Mouse (Mus musculus) gastrocnemius, adult 2 months (tissue): ENCODE measurements around the gene Pknox2. TPM values are rescaled to one million over a fixed set of nuclear protein-coding genes. Genes with fewer than 3 reads are reported as not detected.

Experiments
- DNase-seq: peaks from one replicate; pipeline ENCODE4 v3.0.0; 2022
- H3K27ac ChIP-seq: fragments of 200-600 bp; 2 replicates; pipeline ENCODE4 v1.8.1; 2022; ENCODE audit warnings: mild to moderate bottlenecking
- H3K4me3 ChIP-seq: fragments of 200-600 bp; 2 replicates; pipeline ENCODE4 v1.8.1; 2022; ENCODE audit warnings: mild to moderate bottlenecking, moderate library complexity
- CTCF ChIP-seq: fragments of 200-600 bp; IDR thresholded peaks from 2 replicates; pipeline ENCODE4 v1.8.1; 2022; ENCODE audit warnings: antibody characterized with exemption, mild to moderate bottlenecking, moderate library complexity
- intact Hi-C: fragments of 180-260 bp; cut with DNase I; formaldehyde crosslinking; loops from one replicate; pipeline ENCODE4 v1.15.1; 2025
- long read RNA-seq, 2 experiments: library from polyadenylated mRNA; stranded (forward); transcript quantifications; one replicate each; pipeline ENCODE4 v2.0.0; 2021
- total RNA-seq, 2 experiments: library from RNA; stranded (reverse); gene quantifications; 2 replicates each; pipeline ENCODE4 v1.2.3; 2021

Pknox2 gene
- 10 to 100 TPM; 35.4 to 40.7 TPM for total RNA-seq
- long read RNA-seq, experiment 1, transcript Pknox2-201 (13 exons, 3,632 nt): major isoform, 5 of 16 reads
- long read RNA-seq, experiment 1, partial matches to known transcripts: 7 of 16 reads
- long read RNA-seq, experiment 1, other reads (novel, unspliced or antisense): 4 of 16 reads
- long read RNA-seq, experiment 2, partial matches to known transcripts: 2 of 7 reads
- long read RNA-seq, experiment 2, other reads (novel, unspliced or antisense): 1 of 7 reads

GRCm38 (mm10) chr9:37147359-37147685 is at the start of gene Pknox2:
Gene Pknox2, minus strand, starts transcription at chr9:37147407.
- DNase-seq: peak; percentile 91
- peak; percentile 68 for TF ChIP-seq CTCF
- Histone ChIP-seq H3K4me3 (peak within 1 kb of the TSS; percentile 77), H3K27ac (peak within 1 kb of the TSS; percentile 99)
- intact Hi-C loops: loop anchor here (1.0 to 5.0 kb wide), 3 partner anchors 177 to 250 kb away; no protein-coding TSS in a partner anchor

DNA sequence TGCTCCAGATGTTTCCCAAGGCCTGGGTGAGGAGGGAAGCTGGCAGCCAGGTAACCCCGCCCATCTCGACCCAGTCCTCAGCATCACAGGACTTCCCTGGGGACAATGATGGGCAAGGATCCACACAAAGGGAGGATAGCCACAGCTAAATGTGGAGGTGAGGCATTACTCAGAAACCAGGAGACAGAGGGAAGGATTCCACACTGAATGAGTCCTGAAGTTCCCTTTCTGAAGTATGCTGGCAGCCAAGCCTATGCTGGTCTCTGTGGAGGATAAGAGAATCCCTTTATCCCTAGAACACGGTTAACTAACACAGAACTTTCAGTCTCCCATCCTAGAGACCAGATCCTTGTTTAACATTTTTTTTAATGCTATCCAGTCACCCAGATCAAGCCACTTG is 40.8 kb upstream of the Pknox2 start:
- intact Hi-C loops: no loop called here

DNA sequence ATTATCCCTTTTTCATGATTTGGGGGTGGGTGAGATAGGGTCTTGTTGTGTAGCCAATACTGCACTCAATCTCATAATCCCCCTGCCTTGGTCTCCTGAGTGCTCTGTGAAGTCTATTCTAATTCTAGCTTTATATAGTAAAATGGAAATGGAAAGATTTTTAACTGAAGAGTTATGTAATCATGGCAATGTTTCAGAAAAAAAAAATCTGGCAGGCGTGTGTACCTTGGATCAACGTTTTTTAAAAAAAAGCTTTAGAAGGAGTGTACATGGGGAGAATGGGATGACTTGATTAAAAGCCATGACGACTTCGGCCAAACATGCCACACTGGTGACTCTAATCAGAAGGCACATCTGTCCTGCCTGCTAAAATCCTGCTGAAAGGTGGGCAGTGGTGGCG is 40.2 kb upstream of the Pknox2 start:
- DNase-seq: no peak
- TF ChIP-seq CTCF: no peak
- H3K27ac ChIP-seq: no peak overlapping the region
- intact Hi-C loops: no loop called here
- H3K4me3 ChIP-seq: no peak overlapping the region

More for the DNA sequence above, 40.8 kb upstream of the Pknox2 start:
- no peak for DNase-seq
- Histone ChIP-seq H3K4me3 (no peak overlapping the region), H3K27ac (no peak overlapping the region)
- no peak for TF ChIP-seq CTCF

DNA sequence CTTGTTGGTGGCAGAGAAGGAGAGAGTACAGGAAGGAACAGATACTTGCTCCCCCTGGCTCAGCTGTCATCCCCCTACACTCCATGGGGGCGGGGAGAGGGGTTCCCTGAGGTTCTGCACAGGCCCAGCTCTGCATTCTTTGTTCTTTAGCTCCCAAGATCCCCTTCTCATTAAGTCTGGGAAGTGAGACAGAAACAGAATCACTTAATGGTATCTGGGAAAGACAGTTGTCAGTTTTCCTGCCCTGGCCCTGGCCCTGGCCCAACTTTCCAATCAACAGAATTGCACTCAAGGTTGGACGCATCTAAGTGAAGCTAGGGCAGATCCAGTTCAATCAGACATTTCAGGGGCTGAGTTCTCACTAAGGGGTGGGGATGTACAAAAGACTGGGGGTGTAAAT is 36.0 kb upstream of the Pknox2 start:
- intact Hi-C loops: no loop called here
- Histone ChIP-seq H3K27ac (no peak overlapping the region), H3K4me3 (no peak overlapping the region)
- no peak for DNase-seq
- no peak for TF ChIP-seq CTCF

- DNase-seq: no peak
- intact Hi-C loops: no loop called here
- H3K4me3 ChIP-seq: no peak overlapping the region
Measured at GRCm38 (mm10) chr9:37181596-37181995, 34.4 kb upstream of the Pknox2 start.

GRCm38 (mm10) chr9:37179596-37179995 is 32.4 kb upstream of the Pknox2 start:
- intact Hi-C loops: loop anchor here (5.0 kb wide), 1 partner anchor 148 kb away; no protein-coding TSS in a partner anchor
- Histone ChIP-seq H3K4me3 (no peak overlapping the region), H3K27ac (no peak overlapping the region)
- TF ChIP-seq CTCF: no peak
- DNase-seq: no peak

More at GRCm38 (mm10) chr9:37181596-37181995, 34.4 kb upstream of the Pknox2 start:
- TF ChIP-seq CTCF: no peak
- no peak overlapping the region for H3K27ac ChIP-seq

DNA sequence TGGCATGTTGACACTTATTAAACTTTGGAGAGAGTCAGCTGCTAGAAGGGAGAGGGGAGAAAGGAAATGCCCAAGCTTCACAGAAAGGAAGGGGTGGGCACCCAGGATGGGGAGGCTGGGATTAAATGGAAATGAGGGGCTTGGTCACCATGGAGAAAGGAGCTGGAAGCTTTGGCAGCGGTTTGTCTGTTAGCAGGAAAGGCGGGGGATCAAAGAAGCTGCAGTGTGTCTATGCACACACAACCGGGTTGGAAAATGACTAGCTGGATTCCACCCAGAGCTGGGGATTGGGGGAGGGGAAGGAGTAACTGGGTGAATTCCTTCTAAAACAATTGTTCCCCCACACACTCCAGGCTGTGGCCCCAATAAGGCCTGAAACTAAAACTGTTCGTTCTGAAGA is 31.7 kb upstream of the Pknox2 start:
- no peak for DNase-seq
- H3K4me3 ChIP-seq: no peak overlapping the region
- intact Hi-C loops: loop anchor here (5.0 kb wide), 1 partner anchor 148 kb away; no protein-coding TSS in a partner anchor
- no peak for TF ChIP-seq CTCF
- no peak overlapping the region for H3K27ac ChIP-seq

DNA sequence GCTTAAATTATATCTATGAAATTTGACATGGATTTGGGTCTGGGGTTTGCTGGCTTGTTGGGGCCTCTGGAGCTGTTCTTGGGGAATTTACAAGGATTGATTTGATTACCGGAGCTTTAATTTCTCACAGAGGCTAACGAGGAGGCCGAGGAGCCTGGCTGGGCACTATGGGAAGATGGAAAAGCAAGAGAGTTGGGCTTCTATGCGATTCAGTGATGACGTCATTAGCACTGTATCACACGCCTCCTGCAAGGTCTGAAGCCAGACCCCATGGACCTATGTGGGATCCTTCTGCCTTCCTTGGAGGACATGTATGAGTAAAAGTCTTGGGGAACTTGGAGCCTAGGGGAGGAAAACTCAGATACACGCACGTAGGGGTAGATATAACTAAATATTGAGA is 30.3 kb upstream of the Pknox2 start:
- intact Hi-C loops: loop anchor here (1.0 to 5.0 kb wide), 2 partner anchors 53 to 150 kb away; no protein-coding TSS in a partner anchor
- H3K4me3 ChIP-seq: no peak overlapping the region
- H3K27ac ChIP-seq: no peak overlapping the region
- no peak for TF ChIP-seq CTCF
- DNase-seq: no peak

GRCm38 (mm10) chr9:37177107-37177506 is 29.9 kb upstream of the Pknox2 start:
- no peak overlapping the region for H3K27ac ChIP-seq
- H3K4me3 ChIP-seq: no peak overlapping the region
- intact Hi-C loops: loop anchor here (1.0 to 5.0 kb wide), 2 partner anchors 53 to 150 kb away; no protein-coding TSS in a partner anchor
- DNase-seq: peak; percentile 61
- peak; percentile 99; the same call in 1 of the 2 replicates for TF ChIP-seq CTCF

DNA sequence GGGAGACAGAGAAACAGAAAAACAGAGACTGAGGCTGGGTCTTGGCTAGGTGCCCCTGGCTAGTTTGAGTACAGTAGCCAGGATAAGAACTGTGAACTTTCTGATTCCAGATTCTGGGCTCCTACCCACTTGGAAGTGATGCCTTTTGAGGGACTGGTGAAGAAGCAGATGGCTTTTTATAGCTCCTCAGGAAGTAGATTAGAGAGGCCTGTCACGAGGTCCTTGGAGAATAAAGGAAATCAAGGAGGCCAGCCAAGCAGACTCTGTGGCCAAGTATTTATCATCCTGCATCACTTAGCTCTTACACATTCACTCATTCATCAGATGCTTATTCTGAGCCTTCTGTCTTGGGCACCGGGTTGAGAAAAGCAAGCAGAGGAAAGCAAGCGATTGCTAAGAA is 28.8 kb upstream of the Pknox2 start:
- TF ChIP-seq CTCF: no peak
- Histone ChIP-seq H3K27ac (no peak overlapping the region), H3K4me3 (no peak overlapping the region)
- intact Hi-C loops: loop anchor here (5.0 kb wide), 1 partner anchor 151 kb away; no protein-coding TSS in a partner anchor
- DNase-seq: no peak

DNA sequence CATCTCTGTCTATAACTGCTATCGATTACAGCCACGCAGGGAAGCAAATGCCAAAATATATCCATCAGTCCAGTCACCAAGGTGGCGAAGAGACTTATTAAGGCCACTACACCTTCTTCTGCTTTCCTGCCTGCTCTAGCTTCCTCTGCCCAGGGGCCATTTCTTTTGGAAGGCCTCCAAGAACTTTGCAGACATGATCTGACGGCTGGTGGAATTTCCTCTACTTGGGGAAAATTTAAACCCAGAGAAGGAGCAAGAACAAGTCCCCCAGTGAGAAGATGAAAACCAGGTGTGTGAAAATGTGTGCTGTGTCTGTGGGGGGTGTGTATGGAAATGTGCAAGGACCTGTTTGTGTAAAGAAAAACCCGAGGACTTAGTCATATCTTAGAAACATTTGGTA is 26.2 kb upstream of the Pknox2 start:
- intact Hi-C loops: no loop called here
- TF ChIP-seq CTCF: no peak
- H3K27ac ChIP-seq: no peak overlapping the region
- H3K4me3 ChIP-seq: no peak overlapping the region
- no peak for DNase-seq

DNA sequence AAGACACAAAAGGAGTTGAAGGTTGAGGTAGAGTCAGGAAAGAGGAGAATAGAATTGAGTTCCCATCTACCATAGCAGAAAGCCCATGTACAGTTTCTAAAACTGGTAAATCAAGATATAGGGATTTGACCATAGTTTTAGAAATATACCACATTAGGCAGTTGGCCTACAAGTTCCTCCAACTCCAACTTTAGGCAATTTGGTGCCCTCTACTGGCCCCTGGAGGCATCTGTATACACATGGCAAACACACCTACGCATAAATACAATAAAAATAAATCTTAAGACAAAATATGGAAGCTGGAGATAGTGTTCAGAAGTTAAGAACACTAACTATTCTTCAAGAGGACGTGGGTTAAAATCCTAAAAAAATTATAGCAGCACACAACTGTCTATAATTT is 19.7 kb upstream of the Pknox2 start:
- TF ChIP-seq CTCF: peak; percentile 36; the same call in 1 of the 2 replicates
- Histone ChIP-seq H3K4me3 (no peak overlapping the region), H3K27ac (no peak overlapping the region)
- intact Hi-C loops: no loop called here
- DNase-seq: no peak

- Histone ChIP-seq H3K27ac (no peak overlapping the region), H3K4me3 (no peak overlapping the region)
- no peak for DNase-seq
- no peak for TF ChIP-seq CTCF
- intact Hi-C loops: no loop called here
Measured at GRCm38 (mm10) chr9:37160686-37161085, 13.5 kb upstream of the Pknox2 start.

DNA sequence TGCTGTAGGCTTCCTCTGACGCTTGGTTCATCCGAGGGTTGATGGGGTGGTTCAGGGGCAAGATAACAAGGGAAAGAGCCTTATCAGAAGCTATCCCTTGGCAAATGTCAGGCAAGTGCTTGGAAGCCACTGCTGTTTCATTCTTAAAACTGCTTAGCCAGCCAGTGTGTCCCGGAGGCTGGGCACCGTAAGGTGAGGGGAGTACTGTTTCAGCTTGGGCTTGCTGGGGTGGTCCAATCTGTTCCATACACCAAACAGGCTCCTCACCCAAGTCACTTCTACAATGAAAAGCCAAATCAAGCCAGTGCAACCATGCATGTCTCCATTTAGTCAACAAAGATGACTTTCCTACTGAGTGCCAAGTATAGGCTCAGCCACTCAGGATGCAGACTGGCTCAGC is 679 bp upstream of the Pknox2 start:
- intact Hi-C loops: loop anchor here (1.0 to 5.0 kb wide), 3 partner anchors 178 to 251 kb away; no protein-coding TSS in a partner anchor
- H3K27ac ChIP-seq: peak overlapping the region; percentile 50; the same call in 1 of the 2 replicates
- no peak for TF ChIP-seq CTCF
- no peak overlapping the region for H3K4me3 ChIP-seq
- no peak for DNase-seq
